Mouse (Mus musculus): ENCODE data around the gene Hddc2.
"Not testable (repeated sequence)": the region's sequence is repeated elsewhere in the genome, so short reads cannot be mapped to it uniquely, and the experiment has no call there.

DNA sequence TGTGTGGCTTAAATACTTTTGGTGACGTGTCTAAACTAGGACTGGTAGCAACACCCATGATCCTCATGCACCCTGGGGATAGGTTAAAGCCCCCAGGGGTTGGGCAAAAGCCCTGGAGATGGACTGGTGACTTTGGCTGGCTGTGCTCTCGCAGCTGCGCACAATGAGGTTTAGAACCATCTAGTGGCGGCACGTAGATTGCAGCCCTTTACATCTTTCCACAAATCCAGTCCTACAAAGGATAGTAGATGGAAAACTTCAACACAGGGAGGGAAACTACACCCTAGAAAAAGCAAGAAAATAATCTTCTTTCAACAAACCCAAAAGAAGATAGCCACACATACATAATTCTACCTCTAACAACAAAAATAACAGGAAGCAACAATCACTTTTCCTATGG lies 57.0 kb downstream of the Hddc2 start:
- not testable (repeated sequence) for TF ChIP-seq POLR2A (IDR thresholded peaks at IDR 0.05; ENCODE audit: extremely low read depth, insufficient read depth, low read length); CTCF (IDR thresholded peaks at IDR 0.05; ENCODE audit: low read depth, low read length)
